Mouse (Mus musculus) forebrain, embryonic 12.5 days (tissue): ENCODE data around the gene Hist1h2bm. TPM values are rescaled to one million over a fixed set of nuclear protein-coding genes. Genes with fewer than 3 reads are reported as not detected.
A peak's percentile ranks its signal among the peaks of the same experiment; 100 is the strongest.
"Not testable (repeated sequence)": the region's sequence is repeated elsewhere in the genome, so short reads cannot be mapped to it uniquely, and the experiment has no call there.

Source experiments
- ATAC-seq: fragments of 200-750 bp; cut with Nextera tagmentation; 2 replicates; pipeline ENCODE4 v1.8.0; 2017; ENCODE audit warnings: moderate TSS enrichment; ENCODE audit not compliant: low FRiP score
- H3K27ac ChIP-seq: fragments of 300-500 bp; sonication (generic); 2 replicates; pipeline ENCODE4 v1.5.1; 2016; ENCODE audit warnings: mild to moderate bottlenecking
- H3K27me3 ChIP-seq: fragments of 300-500 bp; sonication (generic); 2 replicates; pipeline ENCODE4 v1.6.1; 2016; ENCODE audit warnings: mild to moderate bottlenecking
- H3K36me3 ChIP-seq: fragments of 300-500 bp; sonication (generic); replicated peaks from 2 replicates; pipeline ENCODE4 v1.6.1; 2016; ENCODE audit warnings: mild to moderate bottlenecking
- H3K4me1 ChIP-seq: fragments of 300-500 bp; sonication (generic); 2 replicates; pipeline ENCODE4 v1.6.1; 2016
- H3K4me2 ChIP-seq: fragments of 300-500 bp; sonication (generic); 2 replicates; pipeline ENCODE4 v1.6.1; 2016; ENCODE audit warnings: mild to moderate bottlenecking, moderate library complexity
- H3K4me3 ChIP-seq: fragments of 300-500 bp; sonication (generic); replicated peaks from 2 replicates; pipeline ENCODE4 v1.5.1; 2016; ENCODE audit warnings: mild to moderate bottlenecking
- H3K9ac ChIP-seq: fragments of 300-500 bp; sonication (generic); 2 replicates; pipeline ENCODE4 v1.6.1; 2016; ENCODE audit warnings: mild to moderate bottlenecking
- H3K9me3 ChIP-seq: fragments of 300-500 bp; sonication (generic); 2 replicates; pipeline ENCODE4 v1.6.1; 2016
- WGBS: fragments of 180-500 bp; shearing (Covaris S2); methylation state at CpG from one replicate; pipeline ENCODE4 v1.1.7; 2016; 5-methylcytosine and 5-hydroxymethylcytosine counted together
- microRNA-seq: library from miRNA; unstranded; fragments of <30 nt; microRNA quantifications from one replicate; pipeline ENCODE4, GENCODE M21; 2017
- polyA plus RNA-seq: library from polyadenylated mRNA; unstranded; fragments of >200 nt; fragmentation: Nextera tagmentation; extraction: Ambion mirVana; gene quantifications from 2 replicates; pipeline ENCODE4 v1.2.1, GENCODE M21; 2016

Hist1h2bm gene
- polyA plus RNA-seq, 1 experiment from 2014 or later, result 5.9 TPM

DNA sequence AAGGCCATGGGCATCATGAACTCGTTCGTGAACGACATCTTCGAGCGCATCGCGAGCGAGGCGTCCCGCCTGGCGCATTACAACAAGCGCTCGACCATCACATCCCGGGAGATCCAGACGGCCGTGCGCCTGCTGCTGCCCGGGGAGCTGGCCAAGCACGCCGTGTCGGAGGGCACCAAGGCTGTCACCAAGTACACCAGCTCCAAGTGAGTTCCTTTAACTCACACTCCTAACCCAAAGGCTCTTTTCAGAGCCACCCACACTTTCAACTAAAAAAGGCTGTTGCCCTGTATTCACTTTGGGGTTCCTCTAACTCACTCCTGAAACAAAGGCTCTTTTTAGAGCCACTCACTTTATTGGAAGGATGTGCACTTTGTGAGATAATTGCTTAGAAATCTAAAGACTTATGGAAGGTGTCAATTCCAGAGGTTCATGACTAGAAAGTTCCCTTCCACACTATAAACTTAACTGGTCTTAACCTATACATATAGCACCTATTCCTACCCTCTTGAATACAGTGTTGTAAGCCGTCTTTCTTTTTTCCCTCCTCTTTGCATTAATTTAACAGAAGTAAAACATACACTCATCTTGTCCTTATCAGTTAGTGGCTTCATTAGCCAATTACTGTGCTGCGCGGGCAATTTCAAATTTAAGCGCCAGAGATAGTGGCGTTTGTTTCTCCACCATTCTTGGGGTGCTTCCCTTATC is 32.6 kb downstream of the Hist1h2bm start:
- H3K27me3 ChIP-seq, ATAC-seq, H3K9me3 ChIP-seq, H3K36me3 ChIP-seq: not testable (repeated sequence)
- Histone ChIP-seq H3K4me2 (peak overlapping the region; percentile 63), H3K27ac (peak overlapping the region; percentile 97), H3K4me1 (peaks cover 23% of the 10 kb centered on the region), H3K4me3 (peak overlapping the region; percentile 46), H3K9ac (peak overlapping the region; percentile 68)
- under 1% methylated on average over 23 of the region's 26 CpGs for WGBS

DNA sequence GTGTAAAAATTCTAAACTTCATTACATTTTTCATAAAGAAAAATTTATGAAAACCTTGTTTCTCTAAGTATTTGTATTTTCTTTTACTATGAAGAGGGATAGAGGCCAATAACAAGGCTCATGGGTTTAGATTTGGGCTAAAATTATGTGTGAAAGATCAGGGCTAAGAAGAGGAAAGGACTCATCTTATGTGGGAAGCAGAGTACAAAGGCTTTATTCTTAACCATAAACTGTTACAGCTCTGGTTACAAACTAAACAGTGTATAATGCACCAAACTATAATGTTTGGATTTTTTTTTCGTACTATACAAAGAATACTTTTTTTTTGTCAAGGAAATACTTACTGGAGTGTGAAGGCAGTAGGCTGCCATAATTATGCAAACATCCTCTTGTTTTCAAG is 33.9 kb downstream of the Hist1h2bm start:
- no peaks in the 10 kb centered on the region for H3K27me3 ChIP-seq
- H3K27ac ChIP-seq, result no peak overlapping the region
- no peak for ATAC-seq
- no peak overlapping the region for H3K9ac ChIP-seq
- no peak overlapping the region for H3K4me3 ChIP-seq
- 71% methylated on average over 1 of the region's 1 CpGs for WGBS
- no peaks in the 10 kb centered on the region for H3K9me3 ChIP-seq
- peak overlapping the region; percentile 38; the same call in 1 of the 2 replicates for H3K4me2 ChIP-seq
- peaks cover 20% of the 10 kb centered on the region for H3K4me1 ChIP-seq
- H3K36me3 ChIP-seq, result no peaks in the 10 kb centered on the region

Small RNA genes within 50 kb of the gene (microRNA-seq; reads per million reads assigned to microRNA genes)
- not detected for gene Gm44357
- gene Gm44367, result not detected
- not detected for gene Gm44454

Other genes starting within 250 kb of the Hist1h2bm start
- gene Zkscan4, start 243.1 kb upstream of the Hist1h2bm start, polyA plus RNA-seq, result 6.3 and 6.4 TPM in 2 replicates
- gene Gm10065, start 242.6 kb upstream of the Hist1h2bm start, polyA plus RNA-seq, result not detected in 2 replicates
- 0.17 and 0.54 TPM in 2 replicates for gene AK157302, start 226.8 kb upstream of the Hist1h2bm start, polyA plus RNA-seq
- gene Gm11273, start 220.6 kb upstream of the Hist1h2bm start, polyA plus RNA-seq, result 2.4 and 2.5 TPM in 2 replicates
- 8.9 and 10.1 TPM in 2 replicates for gene Zkscan8, start 190.9 kb upstream of the Hist1h2bm start, polyA plus RNA-seq
- 0.17 and 0.22 TPM in 2 replicates for gene Olfr1366, start 179.2 kb upstream of the Hist1h2bm start, polyA plus RNA-seq
- not detected in 2 replicates for gene Olfr1535, start 162.2 kb upstream of the Hist1h2bm start, polyA plus RNA-seq
- not detected in 2 replicates for gene Olfr1364, start 140.3 kb upstream of the Hist1h2bm start, polyA plus RNA-seq
- gene Olfr1362, start 108.0 kb upstream of the Hist1h2bm start, polyA plus RNA-seq, result not detected in 2 replicates
- not detected in 2 replicates for gene Olfr11, start 79.5 kb upstream of the Hist1h2bm start, polyA plus RNA-seq
- gene Olfr1361, start 58.7 kb upstream of the Hist1h2bm start, polyA plus RNA-seq, result not detected in 2 replicates
- not detected in 2 replicates for gene Olfr1360, start 44.6 kb upstream of the Hist1h2bm start, polyA plus RNA-seq
- gene Olfr1359, start 23.9 kb upstream of the Hist1h2bm start, polyA plus RNA-seq, result not detected in 2 replicates
- 4.8 TPM in 1 of 2 replicates, not detected in the other for gene Hist1h2bl, start 5.9 kb upstream of the Hist1h2bm start, polyA plus RNA-seq
- gene Hist1h2ai, start 5.6 kb upstream of the Hist1h2bm start, polyA plus RNA-seq, result 18.4 and 22.2 TPM in 2 replicates
- 13.8 and 14.8 TPM in 2 replicates for gene Hist1h3h, start 4.4 kb upstream of the Hist1h2bm start, polyA plus RNA-seq
- 0.74 and 0.86 TPM in 2 replicates for gene Hist1h4j, start 13.0 kb downstream of the Hist1h2bm start, polyA plus RNA-seq
- gene Hist1h4k, start 28.5 kb downstream of the Hist1h2bm start, polyA plus RNA-seq, result 2.4 and 4.5 TPM in 2 replicates
- 34.1 and 37.7 TPM in 2 replicates for gene Hist1h2ak, start 31.8 kb downstream of the Hist1h2bm start, polyA plus RNA-seq
- gene Hist1h2bn, start 32.1 kb downstream of the Hist1h2bm start, polyA plus RNA-seq, result 4.9 and 5.2 TPM in 2 replicates
- 44.0 and 46.6 TPM in 2 replicates for gene Hist1h1b, start 58.6 kb downstream of the Hist1h2bm start, polyA plus RNA-seq
- gene Hist1h3i, start 61.3 kb downstream of the Hist1h2bm start, polyA plus RNA-seq, result 166 and 188 TPM in 2 replicates
- 13.9 and 15.0 TPM in 2 replicates for gene Hist1h2an, start 65.2 kb downstream of the Hist1h2bm start, polyA plus RNA-seq
- gene Hist1h2bp, start 65.4 kb downstream of the Hist1h2bm start, polyA plus RNA-seq, result 3.0 and 5.2 TPM in 2 replicates
- 23.9 and 32.5 TPM in 2 replicates for gene Hist1h2bq, start 88.2 kb downstream of the Hist1h2bm start, polyA plus RNA-seq
- not detected in 2 replicates for gene Hist1h2ao, start 88.4 kb downstream of the Hist1h2bm start, polyA plus RNA-seq
- not detected in 2 replicates for gene Hist1h4m, start 89.7 kb downstream of the Hist1h2bm start, polyA plus RNA-seq
- gene Hist1h4n, start 110.2 kb downstream of the Hist1h2bm start, polyA plus RNA-seq, result 12.5 and 13.8 TPM in 2 replicates
- 6,142 and 6,230 TPM in 2 replicates for gene Hist1h2ap, start 111.5 kb downstream of the Hist1h2bm start, polyA plus RNA-seq
- 24.5 and 30.9 TPM in 2 replicates for gene Hist1h2br, start 111.7 kb downstream of the Hist1h2bm start, polyA plus RNA-seq
- 24.5 and 26.7 TPM in 2 replicates for gene Zfp184, start 223.1 kb downstream of the Hist1h2bm start, polyA plus RNA-seq